Mouse (Mus musculus): ENCODE measurements around the gene B3gnt2.

The B3gnt2 gene

GRCm38 (mm10) chr11:22847732-22848648, 12.8 kb downstream of the B3gnt2 start:
- no peak for ATAC-seq (ENCODE audit: low TSS enrichment)

GRCm38 (mm10) chr11:22846960-22847731, 13.6 kb downstream of the B3gnt2 start:
- no peak for ATAC-seq (ENCODE audit: low TSS enrichment)

DNA sequence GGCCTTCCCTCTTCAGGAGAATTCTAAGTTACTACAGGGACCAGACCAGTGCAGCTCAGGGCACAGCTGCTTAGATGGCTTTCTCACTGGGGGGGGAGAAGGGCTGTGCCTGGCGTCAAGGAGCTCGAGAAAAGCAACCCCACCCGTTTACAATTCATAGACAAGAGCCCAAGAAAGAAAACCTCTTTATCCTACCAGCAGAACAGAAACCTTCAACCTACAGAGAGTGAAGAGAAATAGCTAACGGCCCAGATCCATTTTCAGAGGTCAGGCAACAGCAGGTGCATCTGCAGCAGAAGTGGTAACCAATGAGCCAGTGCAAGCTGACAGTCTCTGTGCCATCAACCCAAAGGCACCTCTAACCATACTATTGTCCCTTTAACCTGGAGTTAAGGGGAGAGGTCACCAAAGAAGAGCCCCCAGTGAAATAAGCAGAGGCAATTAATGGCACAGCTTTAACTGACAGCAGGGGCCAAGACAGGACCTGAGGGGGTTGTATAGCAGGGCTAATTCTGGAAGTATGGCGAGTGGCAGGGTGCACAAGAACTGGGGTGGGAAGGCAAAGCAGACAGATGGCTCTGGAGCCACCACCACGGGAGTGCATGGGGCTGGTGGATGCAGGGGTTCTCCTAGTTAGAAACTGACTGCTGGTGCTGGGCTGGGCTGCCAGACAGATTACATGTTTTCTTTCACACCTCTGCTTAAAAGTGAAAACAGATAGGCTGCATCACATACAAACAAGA, 14.5 kb downstream of the B3gnt2 start:
- ATAC-seq (ENCODE audit: low TSS enrichment), result no peak

- peak; percentile 94 for ATAC-seq (ENCODE audit: low TSS enrichment)
These were observed 15.7 kb downstream of the B3gnt2 start for GRCm38 (mm10) chr11:22844754-22845718.

- ATAC-seq (ENCODE audit: low TSS enrichment), result no peak
These were observed 21.3 kb downstream of the B3gnt2 start for GRCm38 (mm10) chr11:22839456-22839855.

- no peak for ATAC-seq (ENCODE audit: low TSS enrichment)
These were observed 22.4 kb downstream of the B3gnt2 start for GRCm38 (mm10) chr11:22838361-22838760.

DNA sequence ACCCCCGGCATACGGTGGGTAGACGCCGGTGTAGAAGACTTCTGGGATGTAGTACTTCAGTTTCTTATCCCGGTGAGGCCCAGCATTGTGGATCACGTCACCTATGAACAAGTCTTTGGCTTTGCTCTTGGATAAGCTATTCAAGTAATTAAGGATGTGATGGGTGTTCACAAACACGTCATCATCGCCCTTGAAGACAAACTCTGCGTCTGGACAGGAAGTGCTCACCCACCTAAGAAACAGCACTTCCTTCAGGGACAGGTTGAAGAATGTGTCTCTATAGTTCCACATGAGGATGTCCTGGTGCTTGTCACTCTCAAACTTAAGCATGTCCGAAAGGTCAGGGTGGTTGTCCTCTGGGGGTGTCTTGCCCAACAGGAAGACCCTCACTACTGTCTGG, 24.5 kb downstream of the B3gnt2 start:
- no peak for ATAC-seq (ENCODE audit: low TSS enrichment)

DNA sequence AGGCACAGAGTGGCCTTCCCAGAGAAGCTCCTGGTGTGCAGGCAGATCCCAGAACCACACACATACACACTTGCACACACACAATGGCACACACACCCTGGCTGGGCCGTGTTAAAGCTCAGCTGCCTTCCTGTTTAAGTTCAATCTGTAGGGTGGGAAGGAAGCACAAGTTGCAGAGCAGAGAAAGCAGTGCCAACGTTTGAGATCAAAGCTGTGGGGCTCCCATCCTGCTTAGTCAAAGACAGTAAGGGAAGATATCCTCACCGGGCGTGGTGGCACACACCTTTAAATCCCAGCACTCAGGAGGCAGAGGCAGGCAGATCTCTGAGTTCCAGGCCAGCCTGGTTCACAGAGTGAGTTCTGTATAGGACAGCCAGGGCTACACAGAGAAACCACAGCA, 28.2 kb downstream of the B3gnt2 start:
- ATAC-seq (ENCODE audit: low TSS enrichment), result no peak

DNA sequence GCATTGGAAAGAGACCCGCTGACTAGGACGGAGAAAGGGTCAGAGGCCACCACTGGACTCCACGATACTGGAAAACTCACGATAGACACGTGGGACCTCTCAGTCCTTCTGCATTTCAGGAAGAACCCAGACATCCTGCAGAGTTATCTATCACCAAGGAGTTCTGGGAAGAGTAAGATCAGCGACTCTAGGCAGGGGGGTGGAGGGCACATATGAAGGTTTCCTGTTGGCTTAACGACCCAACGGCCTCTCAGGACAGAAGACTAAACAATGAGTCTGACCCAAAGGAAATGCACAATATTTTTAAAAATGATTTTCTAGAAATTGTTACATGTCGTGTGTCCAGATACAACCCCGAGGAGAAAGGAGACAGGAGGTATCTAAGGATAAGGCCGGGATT, 28.8 kb downstream of the B3gnt2 start:
- ATAC-seq (ENCODE audit: low TSS enrichment), result no peak

GRCm38 (mm10) chr11:22830684-22831083, 30.1 kb downstream of the B3gnt2 start:
- ATAC-seq (ENCODE audit: low TSS enrichment), result no peak

- peak; percentile 19; the same call in 1 of the 2 replicates for ATAC-seq (ENCODE audit: low TSS enrichment)
These were observed 30.6 kb downstream of the B3gnt2 start for GRCm38 (mm10) chr11:22830179-22830611.

GRCm38 (mm10) chr11:22828988-22829632, 31.7 kb downstream of the B3gnt2 start:
- peak; percentile 75 for ATAC-seq (ENCODE audit: low TSS enrichment)

DNA sequence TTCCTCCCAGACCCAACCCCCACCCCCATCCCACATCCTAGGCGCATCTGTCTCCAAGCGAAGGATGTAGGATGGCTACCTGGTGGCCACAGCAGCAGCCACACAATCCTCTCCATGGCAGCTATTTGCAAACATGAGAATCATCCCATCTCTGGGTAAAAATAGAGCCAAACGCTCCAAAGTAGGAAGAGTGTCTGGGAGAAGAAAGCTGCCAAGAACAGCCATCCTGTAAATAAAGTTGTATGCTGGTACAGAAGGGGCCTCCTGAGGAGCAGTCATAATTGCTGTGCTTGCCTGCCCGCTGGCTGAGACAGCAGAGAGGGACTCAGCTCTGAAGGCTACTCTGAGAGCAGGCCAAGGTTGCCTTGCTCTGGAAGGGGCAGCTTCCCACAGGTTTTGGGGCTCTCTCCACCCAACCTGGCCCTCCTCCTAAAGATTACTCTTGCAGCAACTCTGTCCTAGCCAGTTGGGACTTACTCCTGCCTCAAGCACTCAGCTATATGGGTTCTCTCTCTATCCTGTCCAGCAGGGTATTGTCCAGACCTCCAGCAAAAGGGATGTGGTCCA, 33.2 kb downstream of the B3gnt2 start:
- peak; percentile 84 for ATAC-seq (ENCODE audit: low TSS enrichment)

DNA sequence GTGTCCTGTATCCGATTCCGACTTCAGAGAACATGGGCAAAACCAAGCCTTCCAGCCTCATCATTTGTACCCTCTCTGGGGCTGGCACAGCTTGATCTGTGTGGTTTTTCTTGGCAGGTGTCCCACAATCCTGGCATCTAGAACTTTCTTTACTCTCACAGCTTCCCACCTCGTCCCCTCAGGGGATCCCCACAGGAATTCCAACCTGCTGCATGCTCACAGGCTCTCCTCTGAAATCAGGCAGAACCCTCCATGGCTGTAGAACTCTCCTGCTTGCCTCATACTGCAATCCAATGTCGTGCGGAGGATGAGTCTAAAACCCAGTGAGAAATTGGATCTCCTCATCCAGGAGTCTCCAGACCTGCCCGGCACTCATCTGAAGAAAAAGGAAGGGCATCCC, 34.1 kb downstream of the B3gnt2 start:
- ATAC-seq (ENCODE audit: low TSS enrichment), result no peak

GRCm38 (mm10) chr11:22826051-22826450, 34.7 kb downstream of the B3gnt2 start:
- no peak for ATAC-seq (ENCODE audit: low TSS enrichment)

DNA sequence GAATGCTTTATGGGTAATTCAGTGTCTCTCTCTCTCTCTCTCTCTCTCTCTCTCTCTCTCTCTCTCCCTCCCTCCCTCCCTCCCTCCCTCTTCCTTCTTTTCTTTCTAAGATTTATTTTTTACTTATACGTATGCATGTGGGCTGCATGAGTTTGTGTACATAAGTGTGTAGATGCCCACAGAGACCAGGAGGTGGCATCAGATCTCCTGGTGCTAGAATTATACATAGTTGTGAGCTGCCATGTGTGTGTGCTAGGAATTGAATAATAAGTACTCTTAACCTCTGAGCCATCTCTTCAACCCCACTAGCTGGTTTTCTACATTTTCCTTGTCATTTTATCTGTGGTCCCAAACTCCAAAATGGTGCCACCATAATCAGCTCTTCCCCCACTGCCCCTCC, 35.2 kb downstream of the B3gnt2 start:
- ATAC-seq (ENCODE audit: low TSS enrichment), result no peak

DNA sequence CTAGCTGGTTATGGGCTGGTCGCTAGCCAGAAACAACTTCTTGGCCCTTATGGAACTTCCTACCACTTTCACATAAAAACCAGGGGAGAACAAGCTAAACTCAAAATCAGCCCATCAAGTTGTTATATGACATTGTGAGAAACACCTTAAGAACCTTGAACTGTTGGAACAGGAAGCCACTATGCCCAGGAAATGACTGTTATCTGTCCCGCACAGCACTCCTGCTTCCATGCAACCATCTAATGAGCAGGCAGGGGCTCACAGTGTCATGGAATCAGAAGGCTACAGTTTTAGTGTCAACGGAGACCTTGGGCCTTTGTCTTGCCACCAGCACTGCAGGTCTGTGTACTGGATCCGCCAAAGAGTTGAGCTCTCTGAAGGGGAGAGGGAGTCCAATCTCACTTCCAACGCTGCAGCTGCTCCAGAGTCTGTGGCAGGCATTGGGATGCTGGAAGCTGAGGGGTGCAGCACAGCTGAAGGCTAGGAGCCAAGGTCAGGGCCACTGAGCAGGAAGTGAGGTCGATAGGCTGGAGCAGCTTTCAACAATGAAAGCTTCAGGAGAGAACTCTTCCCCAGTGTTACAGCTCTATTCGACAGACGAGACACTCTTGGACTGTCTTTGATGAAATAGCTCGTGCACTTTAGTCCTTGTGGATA, 36.6 kb downstream of the B3gnt2 start:
- no peak for ATAC-seq (ENCODE audit: low TSS enrichment)

DNA sequence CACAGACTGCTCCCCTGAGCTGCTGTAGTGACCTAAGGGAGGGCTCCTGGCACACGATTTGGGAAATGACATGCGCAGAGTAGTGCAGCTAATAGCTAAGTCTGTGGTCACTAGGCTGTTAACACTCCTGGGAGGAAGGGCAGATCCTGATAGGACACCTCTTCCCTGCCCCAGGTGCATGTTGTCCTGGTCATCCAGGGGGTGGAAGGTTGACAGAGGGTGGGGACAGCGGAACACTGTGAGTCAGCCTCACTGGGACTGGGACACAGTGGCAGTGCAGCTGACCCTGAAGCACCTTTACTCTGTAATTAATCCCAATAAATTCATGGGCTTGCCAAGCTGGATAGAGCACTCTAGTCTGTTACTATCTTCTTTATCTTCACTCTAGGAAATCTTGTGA, 39.5 kb downstream of the B3gnt2 start:
- no peak for ATAC-seq (ENCODE audit: low TSS enrichment)

- no peak for ATAC-seq (ENCODE audit: low TSS enrichment)
These were observed 42.4 kb downstream of the B3gnt2 start for GRCm38 (mm10) chr11:22818371-22818770.

- no peak for ATAC-seq (ENCODE audit: low TSS enrichment)
These were observed 44.9 kb downstream of the B3gnt2 start for GRCm38 (mm10) chr11:22815877-22816276.

Data from frontal cortex, adult (tissue).